Comparison of ENCODE assay signal across 29 mouse cellular contexts in genomic region chr19:58620661-58621060, GRCm38 (mm10). TPM values are rescaled to one million over a fixed set of nuclear protein-coding genes. Genes with fewer than 3 reads are reported as not detected.
DNase-seq lines count a peak whose midpoint lies in the region; ATAC-seq and TF ChIP-seq lines count a peak whose summit lies in the region.
"Had no signal": no experiment of that assay in that cellular context is flagged by ENCODE, and none has a peak within 500 bp of the region (broad histone marks: within the 10 kb centered on the region; RNA-seq: fewer than 3 reads in every experiment).

No protein-coding gene starts in this region.

- H3K27ac ChIP-seq in embryonic facial prominence, embryonic 14.5 days (replicated peaks; ENCODE audit: low read depth, low read length) = no peak overlapping the region
- H3K27ac ChIP-seq in embryonic facial prominence, embryonic 10.5 days (replicated peaks) = no peak overlapping the region
- H3K27ac ChIP-seq in layer of hippocampus, adult 2 months = peak overlapping the region; percentile 86
- H3K27ac ChIP-seq in embryonic facial prominence, embryonic 15.5 days (replicated peaks) = 0 out of 2 replicates have a peak overlapping the region, but pooled peaks have one; percentile 7
- H3K27ac ChIP-seq: embryonic facial prominence, embryonic 13.5 days; forebrain, embryonic 10.5 days; forebrain, embryonic 12.5 days had no signal

- H3K27me3 ChIP-seq in embryonic facial prominence, embryonic 14.5 days (replicated peaks; ENCODE audit: control insufficient read depth, insufficient read depth, low read length) = no peaks in the 10 kb centered on the region
- no peaks in the 10 kb centered on the region for H3K27me3 ChIP-seq in embryonic facial prominence, embryonic 10.5 days (replicated peaks; ENCODE audit: low read depth, poor library complexity, severe bottlenecking)
- no peaks in the 10 kb centered on the region for H3K27me3 ChIP-seq in embryonic facial prominence, embryonic 15.5 days
- H3K27me3 ChIP-seq: embryonic facial prominence, embryonic 13.5 days; forebrain, embryonic 12.5 days had no signal

- H3K9me3 ChIP-seq in embryonic facial prominence, embryonic 14.5 days (ENCODE audit: control insufficient read depth, low read length) = no peaks in the 10 kb centered on the region
- no peaks in the 10 kb centered on the region for H3K9me3 ChIP-seq in embryonic facial prominence, embryonic 10.5 days
- H3K9me3 ChIP-seq in embryonic facial prominence, embryonic 15.5 days (replicated peaks) = no peaks in the 10 kb centered on the region
- H3K9me3 ChIP-seq: embryonic facial prominence, embryonic 13.5 days; forebrain, embryonic 12.5 days had no signal

- H3K4me3 ChIP-seq in embryonic facial prominence, embryonic 14.5 days (ENCODE audit: low read depth, low read length) = no peak overlapping the region
- no peak overlapping the region for H3K4me3 ChIP-seq in embryonic facial prominence, embryonic 10.5 days
- no peak overlapping the region for H3K4me3 ChIP-seq in layer of hippocampus, adult 2 months
- H3K4me3 ChIP-seq in embryonic facial prominence, embryonic 15.5 days (replicated peaks) = no peak overlapping the region
- H3K4me3 ChIP-seq: embryonic facial prominence, embryonic 13.5 days; erythroblast, embryonic 14.5 days; forebrain, embryonic 10.5 days; forebrain, embryonic 12.5 days had no signal

- no peak overlapping the region for H3K4me2 ChIP-seq in embryonic facial prominence, embryonic 14.5 days (ENCODE audit: low read depth, low read length)
- no peak overlapping the region for H3K4me2 ChIP-seq in embryonic facial prominence, embryonic 15.5 days (replicated peaks)
- H3K4me2 ChIP-seq: embryonic facial prominence, embryonic 13.5 days; forebrain, embryonic 12.5 days had no signal

- ATAC-seq in embryonic facial prominence, embryonic 14.5 days (ENCODE audit: low read depth) = no peak
- no peak for ATAC-seq in embryonic facial prominence, embryonic 15.5 days (ENCODE audit: insufficient number of reproducible peaks, low FRiP score, low TSS enrichment, low read depth)
- no peak for ATAC-seq in cerebellum, adult (ENCODE audit: insufficient number of reproducible peaks, low FRiP score, low TSS enrichment)
- ATAC-seq: activated CD4-positive, CD25-positive, alpha-beta regulatory T cell, adult 4 months; forebrain, embryonic 14.5 days; forebrain, embryonic 16.5 days; Patski had no signal

- WGBS in embryonic facial prominence, embryonic 14.5 days = 74% methylated on average over 3 of the region's 3 CpGs
- WGBS in embryonic facial prominence, embryonic 10.5 days = 87% methylated on average over 3 of the region's 3 CpGs
- 60% methylated on average over 3 of the region's 3 CpGs for WGBS in embryonic facial prominence, embryonic 15.5 days

- peak; percentile 72 for DNase-seq in embryonic facial prominence, embryonic 14.5 days (ENCODE audit: low spot score)
- no peak for DNase-seq in embryonic facial prominence, embryonic 10.5 days (ENCODE audit: low spot score)
- no peak for DNase-seq in layer of hippocampus, adult 2 months (ENCODE audit: low spot score in 2 of 2)
- no peak for DNase-seq in layer of hippocampus, postnatal 25 days (ENCODE audit: extremely low spot score in 1 of 2, low spot score in 1 of 2)
- peak; percentile 19 for DNase-seq in 3T3-L1 (ENCODE audit: low read depth, low spot score)
- no peak for DNase-seq in cerebellum, postnatal 4 days (ENCODE audit: low spot score in 2 of 2)
- DNase-seq: adrenal gland, adult 8-10 months; adrenal gland, postnatal 14 days; adrenal gland, postnatal 36 days; cerebellum, adult 11 months; cerebellum, adult 18-20 months; cerebellum, adult 8-10 months; cerebellum, adult 9-11 months; cerebellum, postnatal 14 days; cerebellum, postnatal 36 days had no signal

- H3K4me1 ChIP-seq in embryonic facial prominence, embryonic 14.5 days (ENCODE audit: control insufficient read depth, insufficient read depth, low read length) = no peaks in the 10 kb centered on the region
- H3K4me1 ChIP-seq in embryonic facial prominence, embryonic 10.5 days = no peaks in the 10 kb centered on the region
- peaks cover 4% of the 10 kb centered on the region; the same call in 1 of the 2 replicates for H3K4me1 ChIP-seq in embryonic facial prominence, embryonic 15.5 days
- H3K4me1 ChIP-seq: forebrain, embryonic 10.5 days; forebrain, embryonic 12.5 days had no signal

- no peaks in the 10 kb centered on the region for H3K36me3 ChIP-seq in embryonic facial prominence, embryonic 14.5 days (ENCODE audit: control insufficient read depth, insufficient read depth, low read length)
- no peaks in the 10 kb centered on the region for H3K36me3 ChIP-seq in embryonic facial prominence, embryonic 10.5 days (replicated peaks)
- H3K36me3 ChIP-seq in embryonic facial prominence, embryonic 15.5 days = no peaks in the 10 kb centered on the region
- H3K36me3 ChIP-seq: embryonic facial prominence, embryonic 13.5 days; forebrain, embryonic 10.5 days; forebrain, embryonic 12.5 days had no signal

- no peak for TF ChIP-seq CTCF in layer of hippocampus, adult 2 months (conservative IDR thresholded peaks at IDR 0.05)

- no peak overlapping the region for H3K9ac ChIP-seq in embryonic facial prominence, embryonic 14.5 days (ENCODE audit: low read depth, low read length)
- no peak overlapping the region for H3K9ac ChIP-seq in embryonic facial prominence, embryonic 15.5 days
- H3K9ac ChIP-seq: embryonic facial prominence, embryonic 13.5 days; forebrain, embryonic 12.5 days had no signal

RNA-seq across cellular contexts. Expression of gene Pnlip, which starts 31.6 kb away (rescaled TPM):
- polyA plus RNA-seq in embryonic facial prominence, embryonic 14.5 days (2014; fragmentation: Nextera tagmentation; extraction: Ambion mirVana) = not detected in 2 replicates
- polyA plus RNA-seq in embryonic facial prominence, embryonic 10.5 days (2016; fragmentation: Nextera tagmentation; extraction: Ambion mirVana) = not detected in 2 replicates
- under 1 TPM; 0.39 to 0.84 TPM for total RNA-seq in layer of hippocampus, adult 2 months (2021)
- total RNA-seq in layer of hippocampus, postnatal 25 days (2021) = 1 to 10 TPM in 1 of 2 experiments, under 1 TPM in 1; 0.98 to 1.4 TPM
- polyA plus RNA-seq in embryonic facial prominence, embryonic 15.5 days (2015; fragmentation: Nextera tagmentation; extraction: Ambion mirVana) = not detected in 2 replicates
- total RNA-seq: adrenal gland, adult 18-20 months; adrenal gland, adult 8-10 months; adrenal gland, postnatal 14 days; MEL had no signal
- polyA plus RNA-seq: activated CD4-positive, CD25-positive, alpha-beta regulatory T cell, adult 4 months; C2C12; embryonic facial prominence, embryonic 11.5 days; embryonic facial prominence, embryonic 13.5 days; erythroblast, embryonic 14.5 days; forebrain, embryonic 10.5 days; forebrain, embryonic 12.5 days; Patski had no signal

Comparison
In these comparisons a context has a peak if more than half of its experiments do, and no peak if none do; other contexts are left out.
1. DNase-seq: peak in embryonic facial prominence, embryonic 14.5 days (single experiment) and 3T3-L1 (single experiment); none in embryonic facial prominence, embryonic 10.5 days (single experiment), layer of hippocampus, adult 2 months (0 of 2), layer of hippocampus, postnatal 25 days (0 of 2) and cerebellum, postnatal 4 days (0 of 2).
2. H3K27ac ChIP-seq: peak in layer of hippocampus, adult 2 months (single experiment) and embryonic facial prominence, embryonic 15.5 days (single experiment); none in embryonic facial prominence, embryonic 14.5 days (single experiment) and embryonic facial prominence, embryonic 10.5 days (single experiment).